Mouse (Mus musculus) testis, postnatal 10 days (tissue): ENCODE data around the gene Tmem25.
"Not testable (repeated sequence)": the region's sequence is repeated elsewhere in the genome, so short reads cannot be mapped to it uniquely, and the experiment has no call there.

Experiments
- DNase-seq: peaks from one replicate; pipeline ENCODE4 v3.0.0; 2021; ENCODE audit warnings: low spot score

Tmem25 gene

GRCm38 (mm10) chr9:44772392-44772749 is 26.7 kb downstream of the Tmem25 start:
- DNase-seq = no peak

GRCm38 (mm10) chr9:44771376-44771775 is 27.7 kb downstream of the Tmem25 start:
- no peak for DNase-seq

GRCm38 (mm10) chr9:44768029-44768394 is 31.1 kb downstream of the Tmem25 start:
- DNase-seq = not testable (repeated sequence)

- peak; percentile 85 for DNase-seq
Observed at GRCm38 (mm10) chr9:44767101-44768028, 31.7 kb downstream of the Tmem25 start, which contains the start of the genes Arcn1 and Ift46. TSS of gene Arcn1 (minus strand) at chr9:44767845. TSS of gene Ift46 (plus strand) at chr9:44767908.

- DNase-seq = no peak
Observed at GRCm38 (mm10) chr9:44760873-44761272, 38.2 kb downstream of the Tmem25 start.

- no peak for DNase-seq
Observed at GRCm38 (mm10) chr9:44748473-44748872, 50.6 kb downstream of the Tmem25 start.

- DNase-seq = no peak
Observed at GRCm38 (mm10) chr9:44747341-44747740, 51.8 kb downstream of the Tmem25 start.

GRCm38 (mm10) chr9:44746666-44747065 is 52.4 kb downstream of the Tmem25 start:
- no peak for DNase-seq

- DNase-seq = no peak
Observed at GRCm38 (mm10) chr9:44745371-44745770, 53.7 kb downstream of the Tmem25 start.
